Mouse (Mus musculus) spleen, adult 2 months (tissue): ENCODE results near the gene Bhlhe41. TPM values are rescaled to one million over a fixed set of nuclear protein-coding genes. Genes with fewer than 3 reads are reported as not detected.

Source experiments
- DNase-seq, 2 experiments: peaks; one replicate each; pipeline versions ENCODE4 v3.0.0 to v3.0.0-alpha.2; 2012 to 2021; ENCODE audit warnings: low spot score in 2 of 2, low read depth in 1 of 2
- H3K27ac ChIP-seq: fragments of 200-500 bp; 2 replicates; pipeline ENCODE4 v1.5.1; 2012; ENCODE audit warnings: low read length, inconsistent platforms; ENCODE audit not compliant: insufficient read depth
- H3K27me3 ChIP-seq: fragments of 200-500 bp; 2 replicates; pipeline ENCODE4 v1.6.1; 2012; ENCODE audit warnings: mild to moderate bottlenecking, moderate library complexity, low read length, inconsistent platforms; ENCODE audit not compliant: control insufficient read depth, insufficient read depth
- H3K36me3 ChIP-seq: fragments of 200-500 bp; 2 replicates; pipeline ENCODE4 v1.6.1; 2012; ENCODE audit warnings: mild to moderate bottlenecking, low read length, inconsistent platforms; ENCODE audit not compliant: control insufficient read depth, insufficient read depth
- H3K4me1 ChIP-seq: fragments of 200-500 bp; 2 replicates; pipeline ENCODE4 v1.6.1; 2011; ENCODE audit warnings: inconsistent platforms; ENCODE audit not compliant: control insufficient read depth, insufficient read depth, insufficient read length
- H3K4me3 ChIP-seq: fragments of 200-500 bp; 2 replicates; pipeline ENCODE4 v1.5.1; 2011; ENCODE audit warnings: mild to moderate bottlenecking, inconsistent platforms; ENCODE audit not compliant: insufficient read depth, insufficient read length; ENCODE audit errors: extremely low read depth
- CTCF ChIP-seq: fragments of 200-500 bp; IDR thresholded peaks from 2 replicates; pipeline ENCODE4 v1.5.1; 2011; ENCODE audit warnings: mild to moderate bottlenecking, inconsistent platforms; ENCODE audit not compliant: insufficient read depth, insufficient read length, insufficient replicate concordance; ENCODE audit errors: extremely low read depth
- POLR2A ChIP-seq: fragments of 200-500 bp; IDR thresholded peaks from 2 replicates; pipeline ENCODE4 v1.6.1; 2011; ENCODE audit warnings: low read depth, low read length, inconsistent platforms
- WGBS: fragments of 180-500 bp; shearing (Covaris S2); methylation state at CpG from one replicate; pipeline ENCODE4 v1.1.7; 2018; 5-methylcytosine and 5-hydroxymethylcytosine counted together
- polyA plus RNA-seq: library from polyadenylated mRNA; depleted of rRNA; stranded (reverse); fragments of >200 nt; gene quantifications from 2 replicates; pipeline ENCODE4 v1.2.3, GENCODE M21; 2012

The Bhlhe41 gene
- polyA plus RNA-seq, 1 experiment, result 5.8 TPM

DNA sequence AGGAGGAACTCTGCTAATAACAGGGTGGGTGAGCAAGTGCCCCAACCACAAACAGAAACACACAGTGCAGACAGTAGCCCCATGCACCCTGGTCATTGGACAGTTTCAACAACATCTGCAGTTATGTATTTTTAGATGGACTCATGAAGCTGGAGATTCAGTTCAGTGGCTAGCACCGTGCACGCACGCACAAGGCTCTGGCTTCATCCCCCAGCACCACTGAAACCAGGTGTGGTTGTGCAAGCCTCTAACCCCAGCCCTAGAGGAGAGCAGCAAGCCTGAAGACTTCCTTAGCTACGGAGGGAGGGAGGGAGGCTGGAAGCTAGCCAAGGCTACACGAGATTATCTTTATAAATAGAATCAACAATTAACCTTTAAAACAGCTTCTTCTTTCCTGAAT is 19.7 kb downstream of the Bhlhe41 start:
- Histone ChIP-seq H3K4me3 (no peak overlapping the region), H3K27me3 (no peaks in the 10 kb centered on the region), H3K4me1 (peaks cover 20% of the 10 kb centered on the region; the same call in 1 of the 2 replicates), H3K27ac (peak overlapping the region; percentile 73), H3K36me3 (no peaks in the 10 kb centered on the region)
- DNase-seq, result peak; percentile 51 to 52
- TF ChIP-seq POLR2A, result no peak
- TF ChIP-seq CTCF, result no peak
- WGBS, result 5% methylated on average over 5 of the region's 5 CpGs

GRCm38 (mm10) chr6:145835359-145835758 is 30.0 kb downstream of the Bhlhe41 start:
- TF ChIP-seq POLR2A (no peak), CTCF (no peak)
- Histone ChIP-seq H3K4me3 (no peak overlapping the region), H3K27ac (no peak overlapping the region), H3K4me1 (peaks cover 7% of the 10 kb centered on the region; the same call in 1 of the 2 replicates), H3K36me3 (no peaks in the 10 kb centered on the region), H3K27me3 (no peaks in the 10 kb centered on the region)
- peak; percentile 59 to 65 for DNase-seq
- WGBS, result 7% methylated on average over 6 of the region's 6 CpGs

- no peak overlapping the region for H3K27ac ChIP-seq
- H3K27me3 ChIP-seq, result no peaks in the 10 kb centered on the region
- H3K4me1 ChIP-seq, result peaks cover 7% of the 10 kb centered on the region; the same call in 1 of the 2 replicates
- no peaks in the 10 kb centered on the region for H3K36me3 ChIP-seq
- 91% methylated on average over 8 of the region's 8 CpGs for WGBS
- H3K4me3 ChIP-seq, result no peak overlapping the region
- TF ChIP-seq POLR2A (no peak), CTCF (no peak)
- DNase-seq, result no peak
These were observed 32.4 kb downstream of the Bhlhe41 start for GRCm38 (mm10) chr6:145832927-145833326.

DNA sequence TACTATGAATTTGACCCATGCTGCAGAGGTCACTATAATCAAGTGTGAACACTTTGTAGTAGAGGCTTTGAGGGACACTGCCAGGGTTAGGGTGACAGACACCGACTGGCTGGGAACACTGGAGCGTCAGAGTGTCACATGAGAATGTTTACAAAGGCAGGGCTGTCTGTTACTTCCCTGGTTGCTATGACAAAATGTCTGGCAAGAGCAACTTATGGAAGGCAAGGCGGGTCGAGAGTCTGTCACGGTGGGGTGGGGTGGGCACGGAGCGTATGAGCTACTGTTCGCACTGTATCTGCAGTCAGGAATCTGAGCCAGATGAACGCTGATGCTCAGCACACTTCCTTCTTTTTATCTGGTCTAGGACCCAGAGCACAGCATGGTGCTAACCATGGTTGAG is 34.7 kb downstream of the Bhlhe41 start:
- no peak for TF ChIP-seq POLR2A
- no peak for TF ChIP-seq CTCF
- H3K27ac ChIP-seq, result no peak overlapping the region
- H3K4me1 ChIP-seq, result peaks cover 7% of the 10 kb centered on the region; the same call in 1 of the 2 replicates
- no peak for DNase-seq
- H3K27me3 ChIP-seq, result no peaks in the 10 kb centered on the region
- no peak overlapping the region for H3K4me3 ChIP-seq
- H3K36me3 ChIP-seq, result no peaks in the 10 kb centered on the region
- WGBS, result 86% methylated on average over 9 of the region's 9 CpGs

DNA sequence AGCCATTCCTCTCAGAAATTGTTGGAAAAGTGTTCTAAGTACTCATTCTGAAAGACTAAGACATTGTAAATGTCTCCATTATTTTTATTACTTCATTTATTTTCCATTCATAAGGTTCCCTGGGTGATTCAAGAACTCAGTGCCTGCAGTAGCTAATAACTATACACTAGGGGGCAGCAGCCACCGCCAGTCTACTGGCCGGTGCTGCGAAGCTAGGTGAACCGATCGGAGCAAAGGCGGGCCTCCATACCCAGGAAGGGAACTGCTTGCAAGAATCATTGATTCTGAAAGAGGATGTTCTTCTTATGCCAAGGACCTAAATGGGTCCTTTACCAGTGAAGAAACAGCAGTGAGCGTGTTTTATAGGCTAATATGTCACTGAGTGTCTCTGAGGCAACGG is 35.2 kb downstream of the Bhlhe41 start:
- H3K36me3 ChIP-seq, result no peaks in the 10 kb centered on the region
- no peak overlapping the region for H3K4me3 ChIP-seq
- H3K4me1 ChIP-seq, result peaks cover 4% of the 10 kb centered on the region; the same call in 1 of the 2 replicates
- no peak overlapping the region for H3K27ac ChIP-seq
- no peaks in the 10 kb centered on the region for H3K27me3 ChIP-seq
- 21% methylated on average over 8 of the region's 8 CpGs for WGBS
- DNase-seq, result peak; percentile 53 to 72
- peak; percentile 85; the same call in 1 of the 2 replicates for TF ChIP-seq CTCF
- TF ChIP-seq POLR2A, result no peak

DNA sequence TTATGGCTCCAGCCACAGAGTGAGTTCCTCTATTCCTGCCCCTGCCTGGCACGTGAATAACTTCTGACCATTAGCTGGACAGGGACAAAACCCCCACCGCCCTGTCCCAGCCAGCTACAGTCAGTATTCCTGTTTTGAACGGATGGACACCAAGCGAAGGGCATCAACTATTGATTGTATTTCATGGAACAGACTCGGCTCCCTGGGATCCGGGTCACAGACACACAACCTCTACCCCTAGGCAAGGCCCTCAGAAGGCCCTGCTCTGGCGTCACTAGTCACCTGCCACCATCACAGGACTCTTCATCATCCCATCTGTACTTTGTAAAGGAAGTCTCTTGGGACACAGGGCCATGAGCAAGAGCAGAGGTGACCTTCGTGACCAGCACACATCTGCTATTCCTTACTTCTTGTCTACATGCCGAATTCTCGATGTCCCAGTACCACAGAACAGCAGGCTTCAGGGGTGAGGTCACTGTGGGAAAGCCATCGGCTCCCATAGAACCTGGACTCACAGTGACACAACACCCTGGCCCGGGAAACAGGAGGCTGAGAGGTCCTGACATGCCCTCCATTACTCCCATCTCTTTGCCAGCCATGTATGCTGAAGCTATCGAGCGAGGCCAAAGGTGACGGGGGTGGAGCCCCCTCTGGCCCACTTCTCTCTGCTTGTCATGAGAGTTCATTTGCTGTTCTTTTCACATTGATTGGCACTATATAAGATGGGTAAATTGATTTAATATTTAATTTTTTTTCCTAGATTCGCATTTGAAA is 36.1 kb downstream of the Bhlhe41 start:
- no peak for DNase-seq
- Histone ChIP-seq H3K4me3 (no peak overlapping the region), H3K27ac (no peak overlapping the region), H3K4me1 (no peaks in the 10 kb centered on the region; the same call in 1 of the 2 replicates), H3K36me3 (no peaks in the 10 kb centered on the region), H3K27me3 (no peaks in the 10 kb centered on the region)
- WGBS, result 86% methylated on average over 16 of the region's 16 CpGs
- TF ChIP-seq CTCF (no peak), POLR2A (no peak)

DNA sequence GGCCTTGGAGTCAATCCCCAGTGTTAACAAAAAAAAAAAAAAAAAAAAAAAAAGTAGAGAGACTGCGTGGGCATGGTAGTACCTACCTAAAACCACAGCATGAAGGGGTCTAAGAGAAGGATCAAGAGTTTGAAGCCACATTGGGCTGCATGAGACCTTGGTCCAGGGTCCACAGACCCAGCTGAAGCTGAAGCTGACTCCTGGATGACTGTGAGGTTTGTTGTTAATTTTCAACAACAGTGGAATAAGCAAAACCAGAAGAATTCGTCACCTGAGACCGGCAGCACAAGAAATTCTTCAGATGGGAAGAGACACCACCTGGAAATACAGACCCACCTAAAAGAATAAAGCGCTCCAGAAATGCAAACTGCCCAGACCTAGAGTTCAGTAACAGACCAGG is 39.1 kb downstream of the Bhlhe41 start:
- WGBS, result 92% methylated on average over 4 of the region's 4 CpGs
- Histone ChIP-seq H3K4me3 (no peak overlapping the region), H3K27me3 (no peaks in the 10 kb centered on the region), H3K36me3 (no peaks in the 10 kb centered on the region), H3K4me1 (no peaks in the 10 kb centered on the region; the same call in 1 of the 2 replicates), H3K27ac (no peak overlapping the region)
- TF ChIP-seq POLR2A (no peak), CTCF (no peak)
- DNase-seq, result no peak
